Mouse (Mus musculus): ENCODE measurements around the gene Edar.

GRCm38 (mm10) chr10:58653679-58654078 is 21.8 kb downstream of the Edar start:
- TF ChIP-seq POLR2A (IDR thresholded peaks at IDR 0.05; ENCODE audit: low read depth, low read length), result no peak
- no peak for TF ChIP-seq CTCF (IDR thresholded peaks at IDR 0.05; ENCODE audit: extremely low read depth, insufficient read length, insufficient replicate concordance, low read depth, low read length)

All from small intestine, adult 2 months (tissue).